Mouse (Mus musculus) frontal cortex, adult (tissue): ENCODE measurements around the gene Dnmt3c.
"Not testable (repeated sequence)": the region's sequence is repeated elsewhere in the genome, so short reads cannot be mapped to it uniquely, and the experiment has no call there.

Experiments used
- ATAC-seq: cut with Nextera tagmentation; 2 replicates; pipeline ENCODE4 v1.9.2; 2017; ENCODE audit warnings: mild to moderate bottlenecking, moderate library complexity, mixed read lengths; ENCODE audit not compliant: low TSS enrichment

Dnmt3c gene

DNA sequence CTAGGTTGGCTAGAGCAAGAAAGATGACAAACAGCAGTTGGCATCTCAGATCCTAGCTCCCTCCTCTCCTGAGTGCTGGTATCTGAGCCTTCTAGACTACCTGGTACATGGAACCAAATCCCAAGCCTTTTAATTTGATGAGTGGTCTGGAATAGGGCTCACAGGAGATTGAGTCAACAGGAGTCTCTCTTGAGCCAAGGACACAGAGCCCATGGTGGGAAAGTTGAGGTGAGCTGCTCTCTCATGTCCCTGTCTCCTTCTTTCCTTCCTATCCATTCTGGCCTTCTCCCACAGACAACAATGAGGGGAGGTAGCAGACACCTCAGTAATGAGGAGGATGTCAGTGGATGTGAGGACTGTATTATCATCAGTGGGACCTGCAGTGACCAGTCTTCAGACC lies at the start of gene Dnmt3c:
Gene Dnmt3c, plus strand, starts transcription at position 301 of the 400 bp plus-strand sequence.
- no peak for ATAC-seq

DNA sequence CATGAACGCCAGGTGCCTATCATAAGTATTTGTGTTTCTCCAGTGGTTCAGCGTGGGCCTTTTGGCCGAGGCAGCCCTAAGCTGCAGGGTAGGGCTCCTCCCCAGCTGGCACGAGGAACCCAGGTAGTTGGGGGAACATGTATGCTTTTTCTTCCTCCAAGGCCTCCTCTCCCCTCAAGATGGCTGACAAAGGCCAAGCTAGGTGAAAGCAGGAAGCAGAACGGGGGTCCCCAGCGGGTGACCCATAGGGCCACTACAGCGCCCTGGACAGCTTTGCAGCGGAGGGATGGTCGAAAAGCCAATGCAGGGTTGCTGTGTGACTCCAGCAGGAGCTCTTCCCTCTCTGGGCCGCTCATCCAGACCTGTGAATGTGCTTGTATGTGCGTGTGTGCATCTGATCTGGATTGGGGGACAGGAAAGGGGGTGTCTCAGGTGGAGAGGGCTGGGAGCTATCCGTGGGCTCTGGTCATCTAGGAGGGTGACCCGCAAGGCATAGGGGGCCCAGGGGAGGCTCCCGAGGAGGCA lies 47.6 kb upstream of the Dnmt3c start:
- no peak; the same call in 1 of the 2 replicates for ATAC-seq

DNA sequence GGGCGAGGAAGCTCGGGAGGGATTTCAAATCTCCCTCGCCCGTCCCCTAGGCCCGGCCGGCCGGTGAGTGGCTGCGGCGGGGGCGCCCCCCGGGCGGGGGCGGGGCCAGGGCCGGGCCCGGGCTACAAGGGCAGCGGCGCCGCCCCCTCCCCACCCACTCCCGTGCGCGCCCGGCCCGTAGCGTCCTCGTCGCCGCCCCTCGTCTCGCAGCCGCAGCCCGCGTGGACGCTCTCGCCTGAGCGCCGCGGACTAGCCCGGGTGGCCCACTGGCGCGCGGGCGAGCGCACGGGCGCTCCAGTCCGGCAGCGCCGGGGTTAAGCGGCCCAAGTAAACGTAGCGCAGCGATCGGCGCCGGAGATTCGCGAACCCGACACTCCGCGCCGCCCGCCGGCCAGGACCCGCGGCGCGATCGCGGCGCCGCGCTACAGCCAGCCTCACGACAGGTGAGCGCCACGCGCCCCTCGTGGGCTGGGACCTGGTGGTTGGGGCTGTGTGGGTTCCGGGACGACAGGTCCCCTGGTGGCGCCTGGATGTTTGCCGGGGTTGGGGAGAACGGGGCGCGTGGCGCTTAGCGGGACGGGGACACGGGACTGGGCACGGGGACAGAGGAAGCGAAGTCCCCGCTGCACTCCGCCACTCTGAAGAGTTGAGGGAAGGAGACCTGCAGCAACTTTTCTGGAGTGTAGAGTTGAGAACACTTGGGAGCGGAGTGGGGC lies 47.0 kb upstream of the Dnmt3c start, which contains the start of gene Dnmt3b:
Gene Dnmt3b, plus strand, starts transcription at position 153 of the 716 bp plus-strand sequence.
- peak; percentile 92 for ATAC-seq

DNA sequence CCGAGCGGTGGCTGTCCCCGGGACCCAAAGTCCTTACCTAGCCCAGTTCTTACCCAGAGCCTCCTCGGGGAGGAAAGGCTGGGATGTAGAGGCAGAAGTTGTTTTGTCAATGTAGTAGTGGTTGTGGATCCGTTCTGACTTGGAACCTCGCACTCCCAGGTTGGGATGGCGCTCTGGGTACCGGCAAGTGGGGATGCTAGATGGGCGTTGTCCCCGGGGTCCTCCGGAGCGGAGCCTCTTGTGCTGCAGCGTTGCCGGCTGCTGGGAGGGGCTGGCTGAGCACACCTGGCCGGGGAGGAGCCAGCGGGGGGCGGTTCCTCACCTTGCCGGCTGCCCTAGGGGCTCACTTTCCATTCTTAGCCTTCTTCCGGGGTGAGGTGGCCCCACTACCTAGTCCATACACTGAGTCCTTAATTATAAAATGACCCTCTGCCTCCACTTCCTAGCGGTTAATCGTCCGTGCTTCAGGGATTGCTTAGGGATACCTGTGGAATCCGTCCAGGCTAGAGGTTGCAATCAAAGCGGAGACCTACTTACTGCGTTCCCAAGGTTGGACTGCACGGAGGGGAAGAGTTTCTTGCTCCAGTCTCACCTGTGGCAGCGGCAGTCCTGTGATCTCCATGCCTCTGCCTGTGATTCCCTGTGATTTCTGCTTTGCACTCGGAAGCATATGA lies 46.3 kb upstream of the Dnmt3c start:
- ATAC-seq, result no peak

DNA sequence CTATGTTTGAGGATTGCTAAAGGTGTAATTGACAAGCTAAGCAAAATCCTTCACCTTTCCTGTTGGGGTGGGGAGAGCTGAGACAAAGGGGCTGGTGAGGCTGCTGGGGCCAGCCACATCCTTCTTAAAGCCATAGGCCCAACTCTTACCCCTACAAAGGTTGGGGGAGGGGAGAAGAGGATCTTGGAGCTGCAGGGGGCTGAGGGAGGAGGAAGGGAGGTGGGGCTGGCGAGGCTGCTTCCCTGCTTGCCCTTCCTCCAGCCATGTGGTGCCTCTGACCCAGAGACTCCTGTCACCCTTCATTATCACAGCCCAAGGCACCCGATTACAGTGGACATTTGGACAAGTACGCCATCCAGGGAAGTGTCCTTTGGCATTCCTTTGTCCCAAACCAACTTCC lies 44.8 kb upstream of the Dnmt3c start:
- ATAC-seq, result no peak

DNA sequence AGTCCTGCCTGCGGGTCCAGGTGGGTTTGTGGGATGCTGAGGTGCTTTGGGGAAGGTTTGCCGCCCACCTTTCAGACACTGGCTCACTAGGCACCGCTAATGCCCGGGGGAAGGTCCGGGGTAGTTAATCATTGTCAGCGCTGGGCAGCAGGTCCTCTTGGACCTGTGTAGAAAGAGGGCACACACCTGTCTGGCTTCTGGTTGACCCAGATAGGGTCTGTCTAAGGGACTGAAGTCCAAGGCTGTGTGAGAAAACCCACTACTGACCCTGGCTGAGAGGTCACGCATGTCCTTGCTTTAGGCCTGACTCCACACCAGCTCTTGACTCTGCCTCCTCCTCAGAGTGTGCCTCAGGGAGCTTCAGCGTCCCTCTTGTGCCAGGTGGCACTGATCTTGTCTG lies 38.8 kb upstream of the Dnmt3c start:
- ATAC-seq, result not testable (repeated sequence)

DNA sequence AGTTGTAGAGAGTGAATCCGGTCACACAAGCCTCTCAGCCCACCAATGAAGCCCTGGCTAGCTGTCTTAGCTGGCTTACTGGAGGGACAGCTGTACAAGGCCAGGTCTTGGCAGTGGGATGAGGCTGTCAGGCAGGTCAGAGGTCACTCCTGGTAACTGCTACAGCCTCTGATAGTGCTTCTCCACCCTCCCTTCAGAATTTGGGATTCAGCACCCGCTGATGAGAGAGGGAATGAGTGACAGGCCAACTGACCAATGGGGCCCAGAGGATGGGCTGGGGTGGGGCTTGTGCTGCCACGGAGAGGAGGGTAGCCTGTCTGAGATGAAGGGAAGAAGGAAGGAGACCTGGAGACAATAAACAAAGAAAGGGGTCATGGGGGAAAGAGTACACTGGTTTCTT lies 35.8 kb upstream of the Dnmt3c start:
- no peak for ATAC-seq

DNA sequence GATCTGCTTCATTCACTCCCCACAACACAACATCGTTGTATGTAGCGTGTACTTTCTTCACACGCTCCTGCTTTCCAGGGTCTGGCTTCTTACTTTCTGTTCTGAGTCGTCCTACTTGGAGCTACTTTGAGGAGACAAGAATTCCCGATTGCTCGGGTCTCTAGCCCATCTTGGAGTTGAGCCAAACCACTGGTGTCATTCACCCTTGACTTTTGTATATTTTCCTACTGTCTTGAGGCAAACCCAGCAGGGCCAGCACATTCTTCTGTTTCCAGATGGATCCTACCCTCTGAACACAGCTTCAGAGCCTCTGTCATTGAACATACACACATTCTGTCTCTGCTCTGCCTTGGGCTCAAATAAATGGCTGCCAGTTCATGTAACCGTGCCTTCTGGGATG lies 31.1 kb upstream of the Dnmt3c start:
- no peak for ATAC-seq

DNA sequence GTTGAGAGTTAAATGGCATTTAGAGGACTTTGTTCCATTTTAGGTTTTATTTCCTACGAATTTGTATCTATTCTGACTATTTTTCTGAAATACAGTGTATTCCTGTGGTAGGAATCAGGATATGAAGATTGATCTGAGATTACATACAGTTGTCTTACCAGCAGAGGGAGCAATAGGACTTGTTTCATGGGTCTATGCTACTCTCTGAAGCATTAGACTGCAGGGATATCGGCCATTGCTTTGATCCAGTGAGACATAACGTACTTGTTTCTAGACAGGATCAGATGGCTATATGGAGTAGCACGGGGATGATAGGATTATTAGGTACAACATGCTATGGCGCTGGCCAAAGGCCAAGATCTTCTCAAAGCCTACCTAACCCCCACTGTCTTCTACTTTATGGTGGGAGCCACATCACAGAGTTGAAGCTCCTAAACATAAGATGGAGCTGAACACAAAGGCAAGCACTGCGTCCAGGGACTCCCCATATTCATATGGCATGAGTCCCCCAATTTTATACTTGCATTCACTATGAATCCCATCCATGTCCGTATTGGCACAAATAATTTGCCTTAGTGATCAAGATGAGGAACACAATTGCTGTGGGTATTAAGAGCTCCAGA lies 27.6 kb upstream of the Dnmt3c start:
- ATAC-seq, result peak; percentile 94

DNA sequence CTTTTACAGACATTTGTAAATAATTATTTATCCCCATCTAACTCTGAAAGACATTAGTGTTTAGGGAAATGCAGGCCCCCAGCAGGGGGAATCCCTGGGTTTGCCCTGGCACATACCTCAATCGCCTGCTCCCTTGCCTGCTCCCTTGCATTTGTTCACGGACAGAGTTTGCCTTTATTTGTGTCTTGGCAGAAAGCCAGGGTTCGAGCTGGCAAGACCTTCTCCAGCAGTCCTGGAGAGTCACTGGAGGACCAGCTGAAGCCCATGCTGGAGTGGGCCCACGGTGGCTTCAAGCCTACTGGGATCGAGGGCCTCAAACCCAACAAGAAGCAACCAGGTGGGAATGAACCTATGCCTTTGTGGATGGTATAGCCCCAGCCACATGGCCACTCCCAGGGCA lies 26.3 kb upstream of the Dnmt3c start:
- no peak for ATAC-seq

DNA sequence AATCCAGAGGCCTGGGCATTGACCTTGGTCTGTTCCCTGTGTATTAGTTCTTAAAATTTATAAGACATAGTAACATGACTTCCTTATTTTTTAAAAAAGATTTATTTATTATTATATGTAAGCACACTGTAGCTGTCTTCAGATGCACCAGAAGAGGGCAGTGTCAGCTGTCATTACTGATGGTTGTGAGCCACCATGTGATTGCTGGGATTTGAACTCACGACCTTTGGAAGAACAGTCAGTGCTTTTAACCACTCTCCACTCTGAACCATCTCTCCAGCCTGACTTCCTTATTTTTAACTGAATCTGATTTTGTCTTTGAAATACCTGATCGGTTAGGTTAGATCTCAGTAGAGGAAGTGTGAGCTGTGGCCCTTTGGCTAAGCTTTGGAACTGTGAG lies 23.8 kb upstream of the Dnmt3c start:
- no peak for ATAC-seq

DNA sequence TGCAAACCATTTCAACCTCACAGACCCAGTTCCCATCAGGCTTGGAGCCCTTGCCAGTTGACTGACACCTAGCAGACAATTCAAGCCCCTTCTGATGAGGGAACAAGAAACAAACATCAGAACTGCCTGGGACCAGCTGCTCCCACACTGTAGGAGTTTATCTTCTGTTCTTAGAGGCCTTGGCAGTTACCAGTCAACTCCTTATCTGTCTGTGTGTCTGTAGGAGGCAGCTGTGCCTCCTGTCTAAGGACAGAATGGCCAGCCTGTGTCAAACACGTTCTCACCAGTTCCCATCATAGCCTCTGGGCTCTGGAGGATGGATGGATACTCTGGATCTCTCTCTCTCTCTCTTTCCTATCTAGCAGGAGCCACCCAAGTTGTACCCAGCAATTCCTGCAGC lies 21.1 kb upstream of the Dnmt3c start:
- ATAC-seq, result not testable (repeated sequence)

DNA sequence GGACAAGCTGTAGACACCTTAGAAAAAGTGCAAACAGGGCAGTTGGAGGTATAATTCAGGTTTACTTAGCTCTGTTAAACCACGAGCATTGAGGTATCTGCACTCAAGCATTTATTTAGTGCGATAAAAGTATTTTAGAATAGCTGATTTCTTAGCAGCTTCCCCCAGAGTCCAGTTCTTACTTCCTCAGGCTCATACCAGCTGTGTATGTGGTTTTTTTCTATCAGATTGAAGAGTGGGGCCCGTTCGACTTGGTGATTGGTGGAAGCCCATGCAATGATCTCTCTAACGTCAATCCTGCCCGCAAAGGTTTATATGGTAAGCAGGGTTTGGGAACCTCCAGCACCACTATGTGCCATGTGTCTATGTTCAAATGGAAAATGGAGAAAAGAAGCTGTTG lies 19.5 kb upstream of the Dnmt3c start:
- no peak for ATAC-seq

DNA sequence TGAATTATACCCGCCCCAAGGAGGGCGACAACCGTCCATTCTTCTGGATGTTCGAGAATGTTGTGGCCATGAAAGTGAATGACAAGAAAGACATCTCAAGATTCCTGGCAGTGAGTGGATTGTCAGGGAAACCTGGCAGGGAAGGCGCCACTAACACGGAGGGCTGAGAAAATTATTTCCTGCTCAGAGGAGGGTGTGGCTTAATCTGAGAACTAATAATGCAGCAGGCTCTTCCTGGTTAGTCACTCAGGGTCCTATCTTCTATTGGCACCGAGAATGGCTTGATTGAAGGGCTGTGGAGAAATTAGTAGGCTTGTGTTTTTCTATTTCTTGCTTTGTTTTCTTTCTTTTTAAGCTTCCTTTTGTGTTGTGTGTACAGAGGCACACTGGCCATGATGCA lies 18.9 kb upstream of the Dnmt3c start:
- no peak for ATAC-seq

DNA sequence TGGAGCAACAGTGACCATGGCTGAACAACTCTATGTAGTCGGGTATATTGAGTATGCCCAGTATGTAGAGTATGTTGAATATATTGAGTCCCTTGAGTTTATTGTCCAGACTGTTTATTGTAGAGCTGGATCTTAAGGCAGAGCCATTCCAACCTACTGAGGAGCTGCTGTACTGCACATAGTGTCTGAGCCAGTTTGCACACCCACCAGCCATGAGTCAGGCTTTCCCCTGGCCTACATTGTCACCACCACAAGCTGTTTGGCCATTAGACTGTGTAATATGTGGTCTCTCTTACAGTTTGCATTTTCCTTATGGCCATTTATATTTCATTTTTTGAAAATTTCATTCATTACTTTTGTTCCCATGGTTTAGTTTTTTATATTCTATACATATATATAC lies 16.5 kb upstream of the Dnmt3c start:
- peak; percentile 100 for ATAC-seq

DNA sequence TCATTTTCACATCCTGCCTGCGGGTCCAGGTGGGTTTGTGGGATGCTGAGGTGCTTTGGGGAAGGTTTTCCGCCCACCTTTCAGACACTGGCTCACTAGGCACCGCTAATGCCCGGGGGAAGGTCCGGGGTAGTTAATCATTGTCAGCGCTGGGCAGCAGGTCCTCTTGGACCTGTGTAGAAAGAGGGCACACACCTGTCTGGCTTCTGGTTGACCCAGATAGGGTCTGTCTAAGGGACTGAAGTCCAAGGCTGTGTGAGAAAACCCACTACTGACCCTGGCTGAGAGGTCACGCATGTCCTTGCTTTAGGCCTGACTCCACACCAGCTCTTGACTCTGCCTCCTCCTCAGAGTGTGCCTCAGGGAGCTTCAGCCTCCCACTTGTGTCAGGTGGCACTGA lies 3.0 kb upstream of the Dnmt3c start:
- not testable (repeated sequence) for ATAC-seq

DNA sequence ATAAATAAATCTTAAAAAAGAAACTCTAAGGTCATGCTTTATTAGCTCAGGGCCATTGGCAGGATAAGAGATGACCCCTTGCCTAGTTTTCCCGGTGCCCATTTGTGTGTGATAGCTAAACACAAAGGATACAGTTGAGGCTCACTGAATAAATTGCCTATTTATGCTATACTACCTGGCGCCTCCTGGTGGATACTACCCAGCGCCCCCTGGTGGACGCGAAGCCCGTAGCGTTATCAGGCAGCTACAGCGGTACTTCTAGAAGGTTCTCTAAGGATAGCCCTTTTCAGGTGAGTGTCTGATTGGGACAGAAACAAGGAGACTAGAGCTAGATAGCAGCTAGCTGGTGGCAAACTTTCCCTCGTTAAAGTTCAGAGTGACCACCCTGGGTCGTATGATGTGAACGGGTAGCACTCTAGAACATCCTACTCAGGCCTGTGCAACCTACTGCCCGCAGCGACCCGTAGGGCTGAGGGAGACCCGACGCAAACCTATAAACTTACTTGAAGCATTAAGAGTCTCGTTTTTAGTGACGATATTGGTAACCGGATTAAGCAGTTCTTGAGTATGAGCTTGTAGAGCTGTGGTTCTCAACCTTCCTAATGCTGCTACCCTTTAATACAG lies 1.9 kb upstream of the Dnmt3c start:
- ATAC-seq, result no peak

DNA sequence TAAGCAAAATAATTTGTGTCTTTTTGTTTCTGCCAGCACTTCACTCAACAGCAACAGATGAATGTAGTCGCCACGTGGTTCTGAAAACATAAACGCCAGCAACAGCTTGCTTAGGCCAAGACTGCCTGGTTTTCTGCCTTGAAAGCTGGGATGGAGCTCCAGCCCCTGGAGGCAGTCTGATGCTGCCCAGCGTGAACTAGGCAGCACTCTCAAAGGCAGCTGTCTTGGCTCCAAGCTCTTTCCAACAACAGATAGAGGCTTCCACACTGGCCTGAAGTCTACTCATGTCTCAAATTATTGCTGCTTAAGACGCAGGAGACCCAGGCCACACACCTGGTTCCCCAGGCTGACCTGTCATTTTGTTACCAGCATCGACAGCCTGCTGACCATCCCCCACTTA lies 6.9 kb downstream of the Dnmt3c start:
- no peak for ATAC-seq

DNA sequence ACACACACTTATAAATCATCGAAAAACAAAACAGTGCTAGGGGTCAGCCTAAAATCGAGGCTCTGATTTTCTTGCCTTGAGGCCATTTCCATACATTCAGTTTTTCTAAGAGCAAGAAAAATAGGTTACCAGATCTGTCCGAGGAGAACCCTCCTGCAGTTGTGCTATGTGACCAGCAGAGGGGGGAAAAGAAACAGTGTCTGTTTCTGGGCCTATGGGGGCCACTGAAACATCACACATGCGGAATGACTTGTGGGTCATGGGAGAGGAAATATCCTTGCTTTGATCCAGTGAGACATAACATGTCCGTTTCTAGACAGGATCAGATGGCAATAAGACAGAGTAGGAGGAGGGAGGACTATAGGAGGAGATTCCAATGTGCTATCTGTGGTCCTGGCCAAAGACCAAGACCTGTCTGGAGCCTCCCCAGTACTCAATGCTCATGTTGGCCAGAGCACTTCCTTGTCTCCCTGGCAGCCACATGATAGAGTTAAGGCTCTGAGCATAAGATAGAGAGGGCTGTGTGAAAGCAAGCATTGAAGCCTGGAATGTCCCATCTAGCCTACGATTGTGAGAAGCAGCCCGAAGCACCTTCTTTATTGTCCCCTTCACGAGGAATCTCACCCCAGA lies 14.4 kb downstream of the Dnmt3c start:
- ATAC-seq, result peak; percentile 79; the same call in 1 of the 2 replicates

DNA sequence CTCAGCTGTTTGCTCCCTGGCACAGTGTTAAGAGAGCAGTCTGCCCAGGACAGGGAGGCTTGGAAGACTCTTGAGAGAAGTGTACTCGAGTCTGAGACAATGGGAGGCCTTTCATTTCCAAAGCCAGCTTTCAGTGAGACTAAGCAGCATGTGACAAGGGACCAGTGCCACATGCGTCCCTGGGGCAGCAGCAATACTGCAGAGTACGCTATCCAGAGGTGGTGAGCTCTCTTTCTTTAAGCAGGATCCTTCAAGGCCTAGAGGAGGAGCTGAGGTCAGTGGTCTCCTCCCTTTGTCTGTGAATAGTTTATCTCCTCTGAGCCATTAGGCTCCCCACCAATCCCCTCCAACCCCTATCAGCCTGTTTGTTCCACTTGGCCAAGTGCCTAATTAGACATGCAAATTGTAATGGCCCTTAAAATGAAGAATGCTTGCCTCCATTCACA lies 16.2 kb downstream of the Dnmt3c start:
- peak; percentile 41; the same call in 1 of the 2 replicates for ATAC-seq

DNA sequence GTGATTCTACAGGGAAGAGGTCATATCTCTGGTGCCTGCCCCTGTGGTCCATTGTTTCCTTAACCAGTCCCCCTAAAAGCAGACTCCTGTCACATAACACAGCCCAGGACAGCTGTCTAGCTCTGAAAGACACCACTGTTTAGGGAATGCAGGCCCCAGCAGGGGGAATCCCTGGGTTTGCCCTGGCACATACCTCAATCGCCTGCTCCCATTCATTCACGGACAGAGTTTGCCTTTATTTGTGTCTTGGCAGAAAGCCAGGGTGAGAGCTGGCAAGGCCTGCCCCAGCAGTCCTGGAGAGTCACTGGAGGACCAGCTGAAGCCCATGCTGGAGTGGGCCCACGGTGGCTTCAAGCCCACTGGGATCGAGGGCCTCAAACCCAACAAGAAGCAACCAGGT lies 16.8 kb downstream of the Dnmt3c start:
- ATAC-seq, result peak; percentile 69; the same call in 1 of the 2 replicates

DNA sequence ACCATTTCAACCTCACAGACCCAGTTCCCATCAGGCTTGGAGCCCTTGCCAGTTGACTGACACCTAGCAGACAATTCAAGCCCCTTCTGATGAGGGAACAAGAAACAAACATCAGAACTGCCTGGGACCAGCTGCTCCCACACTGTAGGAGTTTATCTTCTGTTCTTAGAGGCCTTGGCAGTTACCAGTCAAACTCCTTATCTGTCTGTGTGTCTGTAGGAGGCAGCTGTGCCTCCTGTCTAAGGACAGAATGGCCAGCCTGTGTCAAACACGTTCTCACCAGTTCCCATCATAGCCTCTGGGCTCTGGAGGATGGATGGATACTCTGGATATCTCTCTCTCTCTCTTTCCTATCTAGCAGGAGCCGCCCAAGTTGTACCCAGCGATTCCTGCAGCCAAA lies 21.4 kb downstream of the Dnmt3c start:
- ATAC-seq, result not testable (repeated sequence)
